Mouse (Mus musculus) large intestine, adult 2 months (tissue): Measurements from ENCODE around the gene Fam78a. TPM values are rescaled to one million over a fixed set of nuclear protein-coding genes. Genes with fewer than 3 reads are reported as not detected.

ENCODE experiments used
- DNase-seq: peaks from one replicate; pipeline ENCODE4 v3.0.0-alpha.2; 2012; ENCODE audit warnings: low read depth, low spot score
- WGBS: fragments of 180-500 bp; shearing (Covaris S2); methylation state at CpG from one replicate; pipeline ENCODE4 v1.1.7; 2018; 5-methylcytosine and 5-hydroxymethylcytosine counted together
- polyA plus RNA-seq: library from polyadenylated mRNA; depleted of rRNA; stranded (reverse); fragments of >200 nt; gene quantifications from 2 replicates; pipeline ENCODE4 v1.2.3, GENCODE M21; 2012; rRNA removed

Gene Fam78a
- polyA plus RNA-seq = 9.8 and 13.2 TPM in 2 replicates

DNA sequence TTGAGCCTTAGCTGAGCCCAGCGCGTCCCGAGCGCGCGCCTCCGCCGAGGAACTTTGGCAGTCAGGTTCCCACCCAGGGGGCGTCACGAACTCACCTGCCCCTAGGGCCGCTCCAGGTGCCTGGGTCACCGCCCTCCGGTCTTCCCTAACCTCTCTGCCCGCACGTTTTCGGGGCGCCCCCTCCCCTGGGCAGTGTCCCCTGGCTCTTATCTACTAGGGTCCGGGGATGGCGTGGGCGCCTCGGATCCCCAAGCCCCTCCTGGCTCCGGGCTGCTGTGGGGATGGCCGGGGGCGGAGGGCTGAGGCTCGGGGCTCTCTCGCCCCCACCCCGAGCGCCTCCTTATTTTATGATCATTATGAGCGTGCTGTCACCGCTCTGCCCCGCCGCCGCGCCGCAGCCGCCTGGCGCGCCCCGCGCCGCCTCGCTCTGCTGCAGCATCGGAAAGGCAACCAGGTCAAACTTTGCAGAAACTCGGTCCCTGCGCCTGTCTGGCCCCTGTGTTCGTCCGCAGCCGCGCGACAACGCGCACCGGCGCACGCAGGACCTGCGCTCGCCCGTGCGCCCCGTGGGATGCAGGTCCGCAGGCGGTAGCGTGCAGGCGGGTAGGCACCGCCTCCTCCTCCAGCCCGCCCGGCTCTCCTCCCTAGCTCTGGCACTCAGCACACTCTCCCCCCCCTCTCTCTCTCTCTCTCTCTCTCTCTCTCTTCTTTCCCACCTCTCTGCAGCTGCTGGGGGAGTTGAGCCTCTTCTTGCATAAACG, at the start of gene Fam78a:
Gene Fam78a (minus strand): TSS at position 747 of the 761 bp plus-strand sequence.
- 1% methylated on average over 68 of the region's 68 CpGs for WGBS
- no peak for DNase-seq

DNA sequence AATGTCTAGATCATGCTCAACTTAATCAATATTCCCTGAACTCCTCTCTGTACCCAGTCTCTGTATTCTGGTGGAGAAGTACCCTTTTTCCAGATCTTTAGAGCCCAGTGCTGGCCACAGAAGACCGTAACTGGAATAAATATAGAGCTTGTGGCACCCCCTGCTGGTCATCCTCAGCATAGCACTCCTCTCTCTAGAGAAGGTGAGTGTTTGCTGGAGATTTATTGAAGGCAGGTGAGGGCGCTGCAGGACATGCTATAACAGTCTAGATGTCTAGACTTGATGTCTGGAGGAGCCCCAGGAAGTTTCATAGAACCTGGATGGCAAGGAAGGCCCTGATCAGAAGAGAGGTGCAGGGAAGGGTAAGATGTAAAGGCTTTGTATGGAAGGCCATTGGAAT, 49.4 kb upstream of the Fam78a start:
- no peak for DNase-seq
- 2% methylated on average over 2 of the region's 2 CpGs for WGBS

DNA sequence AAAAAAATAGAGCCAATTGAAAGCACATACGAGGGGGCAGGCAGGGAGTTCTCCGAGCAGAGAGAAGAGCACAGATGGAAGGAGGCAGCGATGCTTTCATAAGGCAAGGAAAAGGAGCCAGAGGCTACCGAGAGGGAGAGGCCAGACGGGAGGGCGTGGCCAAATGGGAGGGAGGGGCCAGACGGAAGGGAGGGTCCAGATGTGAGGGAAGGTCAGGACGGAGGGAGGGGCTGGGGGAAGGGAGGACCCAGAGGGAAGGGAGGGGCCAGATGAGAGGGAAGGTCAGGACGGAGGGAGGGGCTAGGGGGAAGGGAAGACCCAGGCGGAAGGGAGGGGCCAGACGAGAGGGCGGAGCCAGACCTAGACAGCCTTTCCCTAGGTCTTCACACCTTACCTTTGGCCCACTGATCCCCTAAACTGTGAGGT, 47.9 kb upstream of the Fam78a start:
- no peak for DNase-seq
- WGBS = 10% methylated on average over 12 of the region's 12 CpGs

DNA sequence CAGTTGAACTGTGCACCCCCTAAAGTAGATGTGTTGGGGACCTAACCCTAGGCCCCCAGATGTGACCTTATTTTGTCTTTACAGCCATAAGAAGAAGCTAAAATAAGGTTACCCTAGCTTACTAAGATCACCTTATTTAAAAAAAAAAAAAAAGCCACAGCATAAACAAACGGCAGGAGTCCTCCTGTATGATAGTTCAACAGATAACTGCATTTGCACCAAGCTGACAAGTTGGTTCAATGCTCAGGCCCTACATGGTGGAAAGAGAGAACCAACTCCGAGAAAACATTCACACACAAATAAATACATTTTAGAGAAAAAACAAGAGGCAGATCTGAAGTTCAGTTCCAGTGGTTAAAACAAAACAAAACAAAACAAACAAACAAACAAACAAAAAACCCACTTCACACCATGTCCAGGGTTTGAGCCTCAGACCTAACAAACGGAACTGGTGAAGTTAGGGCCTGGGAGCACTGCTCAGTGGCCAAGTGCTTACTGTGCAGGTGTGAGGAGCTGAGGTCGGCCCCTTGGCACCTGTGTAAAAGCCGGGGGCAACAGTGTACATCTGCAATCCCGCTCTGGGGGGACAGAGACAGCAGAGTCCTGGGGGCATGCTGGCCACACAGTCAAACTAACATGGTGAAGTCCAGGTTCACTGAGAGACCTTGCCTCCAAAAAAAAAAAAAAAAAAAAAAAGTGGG, 47.4 kb upstream of the Fam78a start:
- WGBS = 66% methylated on average over 6 of the region's 6 CpGs
- DNase-seq = no peak

DNA sequence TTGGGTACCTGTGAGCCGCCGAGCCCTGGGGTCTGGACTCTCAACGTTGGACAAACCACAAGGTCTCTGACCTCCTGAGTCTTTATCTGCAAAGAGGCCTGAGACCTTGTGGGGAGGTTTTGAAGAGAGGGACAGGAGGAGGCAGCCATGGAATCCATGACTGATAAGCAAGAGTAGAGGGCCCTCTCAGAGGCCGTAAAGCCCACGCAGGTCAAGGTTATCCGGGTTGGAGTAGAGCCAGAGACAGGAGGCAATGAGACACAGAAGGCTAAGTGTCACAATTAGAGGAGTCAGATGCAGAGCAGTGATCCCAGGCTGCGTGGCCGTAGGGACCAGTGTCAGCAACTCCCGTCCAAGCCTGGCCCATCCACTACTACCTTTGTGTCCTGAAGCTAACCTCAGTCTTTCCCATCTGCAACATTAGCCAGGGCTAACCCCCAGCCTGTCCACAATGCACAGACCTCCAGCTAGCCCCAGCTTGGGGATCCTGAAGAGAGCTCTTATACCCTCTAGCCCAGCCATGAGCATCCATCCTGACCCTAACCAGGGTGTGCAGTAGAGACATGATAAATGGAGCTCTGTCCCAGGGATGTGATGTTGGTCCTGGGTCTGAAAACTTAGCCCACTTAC, 46.7 kb upstream of the Fam78a start:
- 70% methylated on average over 9 of the region's 9 CpGs for WGBS
- DNase-seq = no peak

DNA sequence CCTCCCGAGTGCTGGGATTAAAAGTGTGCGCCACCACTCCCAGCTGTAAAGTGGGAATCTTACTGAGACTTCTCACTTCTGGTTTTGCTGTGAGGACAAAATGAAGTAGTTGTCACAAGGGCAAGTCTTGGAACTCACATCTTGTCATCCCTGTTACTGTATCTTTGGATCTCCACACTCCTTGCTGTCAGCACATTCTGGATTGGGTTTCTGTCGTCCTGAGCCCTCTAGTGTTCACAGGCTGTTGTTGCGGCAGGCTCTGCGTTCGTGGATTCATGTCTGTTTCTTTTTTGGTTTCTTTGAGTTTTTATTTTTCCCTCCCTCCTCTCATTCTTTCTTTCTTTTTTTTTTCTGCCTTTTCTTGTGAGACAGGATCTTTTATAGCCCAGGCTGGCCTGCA, 45.8 kb upstream of the Fam78a start:
- 29% methylated on average over 6 of the region's 6 CpGs for WGBS
- DNase-seq = no peak

DNA sequence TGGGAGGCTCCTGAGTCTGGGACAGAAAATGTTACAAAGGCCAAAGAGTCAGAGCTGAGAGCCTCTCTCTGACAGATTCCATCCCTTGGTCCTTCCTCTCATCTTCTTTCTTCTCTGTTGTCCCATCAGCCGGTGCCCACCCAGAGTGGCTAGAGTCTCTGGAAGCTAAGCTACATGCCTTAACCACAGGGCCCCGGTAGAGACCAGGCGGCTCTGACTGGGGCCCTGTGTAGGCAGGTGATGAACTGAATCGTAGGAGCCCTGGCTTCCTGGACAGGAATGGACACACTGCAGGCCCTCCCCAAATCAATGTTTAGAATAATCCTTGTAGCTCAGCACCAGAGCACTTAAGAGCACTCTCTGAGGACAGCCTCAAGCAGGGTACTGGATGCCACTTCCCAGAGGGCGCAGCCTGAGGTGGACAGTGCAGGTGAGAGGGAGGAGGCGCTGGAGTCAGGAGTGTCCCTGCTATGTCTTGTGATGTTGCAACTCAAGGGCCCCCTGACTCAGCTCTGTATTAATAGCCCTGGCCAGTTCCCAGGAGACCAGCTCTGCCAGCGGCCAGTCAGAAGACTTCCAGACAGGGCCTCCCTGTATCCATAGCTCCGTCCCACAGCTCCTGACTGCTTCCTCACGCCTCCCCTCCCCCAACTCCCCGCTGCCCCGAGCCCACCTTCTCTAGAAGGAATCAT, 44.9 kb upstream of the Fam78a start:
- 70% methylated on average over 11 of the region's 11 CpGs for whole genome bisulfite sequencing
- DNase-seq = no peak

DNA sequence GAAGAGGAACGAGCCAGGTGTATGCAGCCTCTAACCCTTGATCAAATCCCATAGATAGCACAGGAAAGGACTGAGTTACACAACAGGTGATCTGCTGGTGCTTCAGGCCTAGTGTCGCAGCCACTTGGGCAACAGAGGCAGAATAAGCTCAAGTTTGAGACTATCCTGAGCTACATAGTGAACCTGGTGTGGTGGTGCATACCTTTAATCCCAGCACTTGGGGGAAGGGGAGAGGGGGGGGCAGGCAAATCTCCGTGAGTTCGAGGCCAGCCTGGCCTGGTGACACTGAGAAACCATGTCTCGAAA, 43.8 kb upstream of the Fam78a start:
- WGBS = 95% methylated on average over 5 of the region's 5 CpGs
- DNase-seq = no peak

DNA sequence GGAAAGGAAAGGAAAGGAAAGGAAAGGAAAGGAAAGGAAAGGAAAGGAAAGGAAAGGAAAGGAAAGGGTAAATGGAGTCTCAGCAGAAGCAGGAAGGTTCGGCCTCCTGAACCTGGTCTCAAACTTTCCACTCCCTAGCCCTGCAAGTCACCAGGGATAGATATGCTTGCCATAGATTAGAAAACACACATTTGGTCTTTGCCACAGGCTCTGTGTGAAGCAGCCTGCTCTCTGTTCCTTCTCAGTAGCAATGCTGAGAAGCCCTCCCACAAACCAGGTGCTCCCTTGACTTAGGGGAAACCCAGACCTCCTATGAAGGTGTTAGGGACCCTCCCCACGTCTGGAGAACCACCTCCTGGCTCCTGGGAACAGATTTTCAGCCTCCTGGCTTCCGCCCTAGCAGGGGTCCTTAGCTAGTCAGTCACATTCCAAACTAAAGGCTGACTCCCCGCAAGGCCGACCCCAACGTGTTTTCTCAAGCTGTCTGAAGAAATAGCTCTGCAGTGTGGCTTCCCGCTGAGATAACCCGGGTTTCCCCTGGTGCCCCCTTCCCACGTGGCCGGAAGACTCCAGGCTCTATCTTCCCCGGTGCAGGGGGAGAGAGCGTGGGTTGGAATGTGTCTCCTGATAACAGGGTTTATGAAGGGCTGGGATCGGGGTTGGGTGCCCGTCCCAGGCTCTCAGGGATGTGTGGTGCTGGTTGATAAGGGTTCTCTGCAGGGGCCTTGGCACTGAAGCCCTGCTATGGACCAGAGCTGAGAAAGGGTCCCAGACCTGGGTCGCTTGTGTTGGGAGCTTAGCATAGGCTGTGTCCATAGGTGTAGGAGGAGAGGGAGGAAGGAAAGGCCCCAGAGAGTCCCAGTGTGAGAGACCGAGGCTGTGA, 43.2 kb upstream of the Fam78a start:
- DNase-seq = no peak

DNA sequence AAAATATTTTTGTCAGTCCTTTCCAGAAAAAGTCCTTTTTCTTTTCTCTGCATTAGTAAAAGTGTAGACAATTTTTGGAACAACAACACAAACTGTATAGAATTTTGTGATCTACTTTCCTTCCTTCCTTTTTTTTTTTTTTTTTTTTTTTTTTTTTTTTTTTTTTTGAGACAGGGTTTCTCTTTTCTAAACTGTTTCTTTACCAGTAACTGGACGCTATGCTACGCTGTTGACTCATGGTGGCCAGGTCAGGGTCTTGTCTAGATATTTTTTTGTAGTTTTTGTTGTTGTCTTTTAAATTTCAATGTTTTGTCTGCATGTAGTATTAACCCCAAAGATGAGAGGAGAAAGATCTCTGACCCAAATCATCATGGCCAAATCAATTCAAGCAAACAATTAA, 37.1 kb upstream of the Fam78a start:
- 72% methylated on average over 2 of the region's 2 CpGs for WGBS
- DNase-seq = no peak

More for the DNA sequence above, 43.2 kb upstream of the Fam78a start:
- WGBS = 41% methylated on average over 16 of the region's 16 CpGs

DNA sequence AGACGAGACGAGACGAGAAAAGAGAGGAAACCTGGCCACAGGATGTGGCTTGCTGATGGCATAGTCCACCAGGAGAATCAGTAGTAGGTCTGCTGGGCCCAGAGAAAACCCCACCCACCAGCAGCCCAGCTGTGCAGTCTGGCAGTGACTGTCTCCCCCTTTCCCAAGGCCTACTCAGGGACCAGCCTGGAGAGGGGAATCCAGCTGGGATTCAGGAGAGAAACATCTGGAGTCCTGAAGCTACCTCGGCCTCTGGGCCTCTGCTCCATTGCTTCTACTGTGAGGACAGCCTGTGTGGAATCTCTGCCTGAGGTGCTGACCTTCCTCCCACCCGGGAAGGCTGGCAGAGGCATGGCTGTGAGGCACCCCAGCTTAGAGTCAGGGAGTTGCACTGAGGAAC, 36.5 kb upstream of the Fam78a start:
- DNase-seq = no peak
- 52% methylated on average over 5 of the region's 5 CpGs for WGBS

DNA sequence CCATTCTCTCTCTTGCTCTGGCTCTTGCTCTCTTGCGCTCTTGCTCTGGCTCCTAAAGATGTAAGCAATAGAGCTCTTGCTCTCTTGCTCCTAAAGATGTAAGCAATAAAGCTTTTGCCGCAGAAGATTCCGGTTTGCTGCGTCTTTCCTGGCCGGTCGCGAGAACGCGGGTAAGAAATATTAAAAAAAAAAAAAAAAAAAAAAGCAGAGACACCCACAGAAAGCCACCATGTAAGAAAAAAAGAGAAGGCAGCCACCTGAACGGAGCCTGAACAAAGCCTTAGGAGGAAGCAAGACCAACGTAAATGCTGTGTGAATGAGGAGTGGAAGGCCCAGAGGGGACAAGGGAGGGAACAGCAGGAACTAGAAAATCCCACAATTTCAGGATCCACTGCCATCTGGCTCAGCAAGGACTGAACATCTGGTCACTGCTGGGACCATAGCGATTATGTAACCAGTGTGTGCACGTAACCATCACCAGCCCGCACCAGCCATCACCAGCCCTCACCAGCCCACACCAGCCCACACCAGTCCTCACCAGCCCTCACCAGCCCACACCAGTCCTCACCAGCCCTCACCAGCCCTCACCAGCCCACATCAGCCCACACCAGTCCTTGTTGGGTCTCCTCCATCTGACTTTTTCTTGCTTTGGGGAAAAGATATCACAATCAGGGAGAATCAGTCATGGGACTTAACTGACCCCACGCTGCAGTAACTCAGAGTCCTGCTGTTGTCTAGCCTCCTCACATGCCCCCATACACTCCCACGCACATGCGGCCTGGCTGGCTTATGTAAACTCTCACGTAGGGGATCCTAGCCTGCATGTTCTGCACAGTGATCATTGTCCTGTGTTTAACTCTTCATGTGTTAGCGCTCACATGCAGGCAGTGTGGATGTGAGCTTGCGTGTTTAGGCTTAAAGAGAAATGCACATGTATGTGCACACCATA, 35.4 kb upstream of the Fam78a start:
- DNase-seq = no peak
- WGBS = 83% methylated on average over 20 of the region's 20 CpGs

DNA sequence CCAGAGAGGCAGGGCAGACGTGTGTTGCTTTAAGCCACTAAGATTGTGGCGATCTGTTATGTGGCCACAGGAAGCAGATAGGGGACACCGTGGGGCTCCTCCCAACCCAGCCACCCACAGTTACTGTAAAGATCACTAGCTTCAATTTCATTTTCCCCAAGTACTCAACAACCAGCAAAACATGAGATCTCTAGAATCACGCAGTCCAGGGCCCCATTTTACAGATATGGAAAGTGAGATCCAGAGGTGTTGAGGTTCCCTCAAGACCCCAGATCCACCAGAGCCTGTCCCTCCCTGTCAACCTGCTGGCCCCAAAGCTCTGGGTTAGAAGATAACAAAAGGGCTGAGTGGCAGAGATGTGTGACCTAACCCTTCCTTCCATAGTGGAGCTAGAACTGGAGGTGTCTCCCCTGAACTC, 31.2 kb upstream of the Fam78a start:
- WGBS = 80% methylated on average over 4 of the region's 4 CpGs
- no peak for DNase-seq

DNA sequence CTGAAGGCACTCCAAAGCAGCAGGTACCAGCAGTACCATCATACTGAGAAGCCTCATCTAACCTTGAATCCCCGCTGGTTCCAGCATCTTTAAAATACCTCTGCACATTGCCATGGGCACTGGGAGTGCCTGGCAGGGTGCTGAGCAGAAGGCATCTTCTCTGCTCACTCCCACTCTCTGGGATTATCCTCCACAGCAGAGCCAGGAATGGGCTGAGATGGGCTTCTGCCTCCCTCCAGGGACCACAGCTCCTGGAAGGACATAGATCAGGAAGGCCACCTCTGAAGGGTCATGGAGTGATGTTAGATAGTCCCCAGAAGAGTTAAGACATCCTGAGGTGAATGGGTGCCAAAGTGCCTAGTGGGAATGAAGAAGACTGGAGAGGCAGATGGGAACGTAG, 27.9 kb upstream of the Fam78a start:
- 76% methylated on average over 2 of the region's 2 CpGs for WGBS
- DNase-seq = no peak

DNA sequence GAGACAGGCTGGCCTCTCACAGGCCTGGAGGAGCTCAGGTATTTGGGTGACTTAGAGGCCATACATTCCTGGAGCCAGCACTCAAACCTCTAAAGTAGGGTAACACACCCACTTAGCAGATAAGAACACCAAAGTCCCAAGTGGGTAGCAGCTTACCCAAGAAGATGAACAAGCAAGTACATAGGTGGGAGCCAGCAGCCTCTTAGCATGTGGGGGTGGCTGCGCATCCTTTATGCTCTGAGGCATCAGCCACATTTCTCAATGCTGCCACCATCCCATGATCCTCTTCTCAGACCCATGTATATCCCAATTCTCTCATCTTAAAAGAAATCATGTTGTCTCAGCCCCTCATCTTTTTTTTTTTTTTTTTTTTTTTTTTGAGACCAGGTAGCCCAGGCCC, 26.6 kb upstream of the Fam78a start:
- no peak for DNase-seq
- WGBS = 89% methylated on average over 1 of the region's 1 CpGs

DNA sequence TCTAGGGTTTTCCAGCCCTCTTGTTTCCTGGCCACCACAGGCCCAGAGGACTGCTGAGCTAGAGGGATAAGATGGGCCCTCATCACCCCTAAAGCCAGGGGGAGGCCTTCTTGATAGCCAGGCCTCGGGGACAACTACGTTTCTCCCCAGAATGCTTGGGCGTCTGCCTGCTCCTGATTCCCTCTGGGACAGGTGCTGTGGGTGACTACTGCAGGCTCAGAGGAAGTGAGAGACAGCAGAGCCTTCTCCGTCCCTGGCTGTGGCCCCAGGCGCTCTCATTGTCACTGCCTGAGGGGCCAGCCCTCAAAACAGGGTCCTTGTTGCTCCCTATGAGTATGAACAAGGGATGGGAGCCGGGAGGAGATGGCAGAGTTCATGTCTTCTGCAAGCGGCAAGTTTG, 21.3 kb upstream of the Fam78a start:
- 86% methylated on average over 7 of the region's 7 CpGs for WGBS
- no peak for DNase-seq

DNA sequence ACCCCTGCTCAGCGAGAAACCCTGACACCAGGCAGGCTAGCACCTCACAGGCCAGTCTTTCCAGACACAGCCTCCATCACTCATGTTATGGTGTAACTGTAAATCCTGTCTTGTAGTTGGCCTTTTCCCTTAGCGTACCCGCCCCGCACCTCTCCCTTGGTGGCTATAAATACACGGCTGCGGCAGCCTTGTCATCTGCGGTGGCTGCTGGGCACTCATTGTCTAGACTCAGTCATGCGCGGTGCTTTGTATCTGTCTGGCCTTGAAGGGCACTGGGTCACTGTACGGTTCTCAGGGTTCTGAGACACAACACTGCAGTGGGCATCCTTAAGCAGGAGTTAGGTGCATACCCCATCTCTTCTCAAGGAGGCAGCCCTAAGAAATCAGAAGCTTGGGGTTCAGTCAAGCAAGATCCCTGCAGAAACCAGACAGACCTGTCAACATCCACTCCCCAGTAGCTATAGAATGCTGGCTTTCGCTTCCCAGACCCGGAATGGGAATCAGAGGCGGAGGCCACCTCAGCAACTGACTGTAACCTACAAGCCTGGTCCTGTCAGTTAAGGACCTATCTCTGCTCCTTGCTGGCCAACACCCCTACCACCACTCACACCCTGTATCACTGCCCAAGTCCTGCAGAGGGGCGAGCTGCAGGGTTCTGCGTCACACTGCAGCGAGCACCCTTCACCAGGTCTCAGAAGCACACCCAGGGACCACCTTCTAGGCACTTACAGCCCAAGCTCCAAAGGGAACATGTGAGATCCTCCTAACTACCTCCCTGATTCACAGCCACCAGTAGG, 20.7 kb upstream of the Fam78a start:
- no peak for DNase-seq
- 75% methylated on average over 16 of the region's 16 CpGs for WGBS

DNA sequence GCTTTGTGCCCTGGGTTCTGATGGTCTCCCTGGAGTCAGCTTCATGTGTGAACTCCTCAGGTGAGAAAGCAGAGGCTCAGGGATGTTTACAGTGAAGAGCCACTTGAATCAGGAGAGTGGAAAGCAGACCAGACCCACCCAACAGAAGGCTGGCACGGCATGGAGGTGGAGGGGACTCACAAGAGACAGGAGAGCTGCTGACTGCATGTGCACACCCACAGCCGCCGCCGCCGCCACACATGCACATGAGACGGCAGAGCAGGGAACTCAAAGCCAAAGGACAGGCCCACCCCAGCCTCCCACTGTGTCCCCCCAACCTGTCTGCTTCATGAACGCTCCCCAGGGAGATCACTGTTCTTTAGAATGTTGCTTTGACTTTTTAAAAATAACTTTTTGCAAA, 19.5 kb upstream of the Fam78a start:
- no peak for DNase-seq
- 79% methylated on average over 7 of the region's 7 CpGs for WGBS
